Mouse (Mus musculus) embryonic facial prominence, embryonic 15.5 days (tissue): ENCODE results near the gene Apbb1ip. TPM values are rescaled to one million over a fixed set of nuclear protein-coding genes. Genes with fewer than 3 reads are reported as not detected.
"Not testable (repeated sequence)": the region's sequence is repeated elsewhere in the genome, so short reads cannot be mapped to it uniquely, and the experiment has no call there.

Experiments
- ATAC-seq: fragments of 200-750 bp; cut with Nextera tagmentation; 2 replicates; pipeline ENCODE4 v1.8.0; 2017; ENCODE audit warnings: low read depth, moderate TSS enrichment; ENCODE audit not compliant: insufficient number of reproducible peaks, low FRiP score, low TSS enrichment
- H3K27ac ChIP-seq: fragments of 300-500 bp; sonication (generic); replicated peaks from 2 replicates; pipeline ENCODE4 v1.5.1; 2015; ENCODE audit warnings: mild to moderate bottlenecking, inconsistent platforms
- H3K27me3 ChIP-seq: fragments of 300-500 bp; sonication (generic); 2 replicates; pipeline ENCODE4 v1.6.1; 2015; ENCODE audit warnings: inconsistent platforms
- H3K36me3 ChIP-seq: fragments of 300-500 bp; sonication (generic); 2 replicates; pipeline ENCODE4 v1.6.1; 2015; ENCODE audit warnings: mild to moderate bottlenecking, inconsistent platforms
- H3K4me1 ChIP-seq: fragments of 300-500 bp; sonication (generic); 2 replicates; pipeline ENCODE4 v1.6.1; 2015; ENCODE audit warnings: inconsistent platforms
- H3K4me2 ChIP-seq: fragments of 300-500 bp; sonication (generic); replicated peaks from 2 replicates; pipeline ENCODE4 v1.6.1; 2015; ENCODE audit warnings: mild to moderate bottlenecking, inconsistent platforms
- H3K4me3 ChIP-seq: fragments of 300-500 bp; sonication (generic); replicated peaks from 2 replicates; pipeline ENCODE4 v1.5.1; 2015; ENCODE audit warnings: mild to moderate bottlenecking, inconsistent platforms
- H3K9ac ChIP-seq: fragments of 300-500 bp; sonication (generic); 2 replicates; pipeline ENCODE4 v1.6.1; 2015; ENCODE audit warnings: inconsistent platforms
- H3K9me3 ChIP-seq: fragments of 300-500 bp; sonication (generic); replicated peaks from 2 replicates; pipeline ENCODE4 v1.6.1; 2016; ENCODE audit warnings: inconsistent platforms
- WGBS: fragments of 180-500 bp; shearing (Covaris S2); methylation state at CpG from one replicate; pipeline ENCODE4 v1.1.7; 2015; 5-methylcytosine and 5-hydroxymethylcytosine counted together
- polyA plus RNA-seq: library from polyadenylated mRNA; unstranded; fragments of >200 nt; fragmentation: Nextera tagmentation; extraction: Ambion mirVana; gene quantifications from 2 replicates; pipeline ENCODE4 v1.2.1, GENCODE M21; 2015

Apbb1ip gene
- polyA plus RNA-seq, 1 experiment from 2014 or later: 3.0 TPM

DNA sequence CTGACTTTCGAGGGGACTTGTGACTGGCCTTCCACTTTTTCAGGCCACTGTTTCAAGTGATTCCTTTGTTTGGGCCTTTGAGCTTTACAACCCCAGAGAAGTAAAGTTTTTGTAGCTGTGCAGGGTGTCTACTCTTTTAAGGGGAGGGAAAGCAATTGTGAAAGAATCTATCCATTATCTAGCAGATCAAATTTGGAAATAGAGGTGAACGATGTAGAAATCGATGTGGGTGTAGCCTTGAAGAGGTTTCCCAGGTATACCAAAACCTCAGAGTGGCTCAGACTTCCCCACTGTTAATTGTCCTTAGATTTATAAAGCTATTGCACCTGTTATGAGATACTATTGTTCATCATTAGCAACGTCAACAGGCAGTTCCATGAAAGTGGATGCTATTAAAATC lies 71.6 kb downstream of the Apbb1ip start:
- no peaks in the 10 kb centered on the region for H3K4me1 ChIP-seq
- no peak overlapping the region for H3K27ac ChIP-seq
- WGBS: 86% methylated on average over 4 of the region's 4 CpGs
- H3K27me3 ChIP-seq: no peaks in the 10 kb centered on the region
- no peaks in the 10 kb centered on the region for H3K36me3 ChIP-seq
- H3K9ac ChIP-seq: no peak overlapping the region
- H3K4me3 ChIP-seq: no peak overlapping the region
- ATAC-seq: no peak
- H3K9me3 ChIP-seq: no peaks in the 10 kb centered on the region
- H3K4me2 ChIP-seq: no peak overlapping the region

DNA sequence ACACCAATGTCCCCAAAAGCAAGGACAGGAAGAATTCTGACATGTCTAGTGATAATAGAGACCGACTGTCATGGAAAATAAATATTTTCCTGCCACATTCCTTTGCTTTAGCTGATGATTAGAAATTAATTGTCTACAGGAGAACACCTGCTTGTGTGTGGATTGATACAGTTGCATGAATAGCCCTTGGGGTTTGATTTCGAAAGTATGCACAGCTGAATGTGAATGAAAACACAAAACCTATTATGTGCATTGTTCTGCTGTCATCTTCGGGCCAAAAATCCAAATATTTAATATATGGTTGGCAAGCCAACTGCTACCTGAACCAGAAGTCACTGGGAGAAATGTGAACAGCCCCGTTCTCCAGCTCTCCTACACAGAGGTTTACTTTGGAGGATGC lies 78.0 kb downstream of the Apbb1ip start:
- no peak overlapping the region for H3K4me2 ChIP-seq
- no peak overlapping the region for H3K27ac ChIP-seq
- no peaks in the 10 kb centered on the region for H3K36me3 ChIP-seq
- no peak overlapping the region for H3K4me3 ChIP-seq
- ATAC-seq: no peak
- H3K4me1 ChIP-seq: no peaks in the 10 kb centered on the region
- no peaks in the 10 kb centered on the region for H3K9me3 ChIP-seq
- no peak overlapping the region for H3K9ac ChIP-seq
- no peaks in the 10 kb centered on the region for H3K27me3 ChIP-seq
- WGBS: 68% methylated on average over 4 of the region's 4 CpGs

DNA sequence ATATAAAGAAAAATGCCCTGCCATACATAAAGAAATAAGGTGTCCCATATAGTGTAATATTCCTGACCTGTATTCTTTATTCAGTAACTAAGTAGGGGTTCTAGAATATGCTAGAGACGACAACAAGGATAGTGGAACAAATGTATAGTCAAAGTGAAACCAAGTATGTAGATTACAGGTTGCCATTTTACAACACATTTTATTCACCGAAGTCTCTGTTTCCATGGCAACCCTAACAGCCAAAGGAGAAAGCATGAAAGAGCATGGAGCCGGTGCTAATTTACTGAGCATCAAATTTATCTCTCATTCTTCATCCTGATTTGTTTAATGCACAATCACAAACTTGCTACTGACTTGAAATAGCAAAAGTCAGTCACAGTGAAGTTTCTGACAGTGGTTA lies 83.6 kb downstream of the Apbb1ip start:
- no peak for ATAC-seq
- no peaks in the 10 kb centered on the region for H3K9me3 ChIP-seq
- WGBS: 79% methylated on average over 3 of the region's 3 CpGs

DNA sequence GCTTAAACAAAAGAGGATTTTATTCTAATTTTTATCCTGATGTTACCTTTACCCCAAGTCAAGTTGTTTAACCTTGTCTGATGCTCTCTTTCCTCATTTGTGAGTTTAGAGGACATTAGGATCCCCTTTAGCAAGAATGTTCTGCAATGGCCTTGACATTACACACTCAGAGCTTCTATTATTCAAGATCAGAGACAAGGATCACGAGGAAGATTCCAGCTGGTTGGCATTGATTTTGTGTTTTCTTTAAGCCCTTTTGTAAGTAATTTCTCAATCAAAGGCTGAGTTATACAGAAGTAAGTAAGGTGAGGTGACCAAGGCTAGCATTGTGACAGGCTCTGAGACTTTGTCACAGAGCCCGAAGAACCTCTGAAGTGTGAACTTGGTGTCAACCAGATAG lies 88.3 kb downstream of the Apbb1ip start:
- Histone ChIP-seq H3K4me1 (no peaks in the 10 kb centered on the region), H3K27ac (no peak overlapping the region), H3K4me2 (no peak overlapping the region), H3K4me3 (no peak overlapping the region), H3K27me3 (no peaks in the 10 kb centered on the region), H3K9ac (no peak overlapping the region), H3K9me3 (no peaks in the 10 kb centered on the region), H3K36me3 (no peaks in the 10 kb centered on the region)
- no peak for ATAC-seq
- 70% methylated on average over 2 of the region's 2 CpGs for WGBS

More for the DNA sequence above, 83.6 kb downstream of the Apbb1ip start:
- Histone ChIP-seq H3K4me3 (no peak overlapping the region), H3K27ac (no peak overlapping the region), H3K27me3 (no peaks in the 10 kb centered on the region), H3K9ac (no peak overlapping the region), H3K4me2 (no peak overlapping the region), H3K36me3 (no peaks in the 10 kb centered on the region), H3K4me1 (no peaks in the 10 kb centered on the region)

DNA sequence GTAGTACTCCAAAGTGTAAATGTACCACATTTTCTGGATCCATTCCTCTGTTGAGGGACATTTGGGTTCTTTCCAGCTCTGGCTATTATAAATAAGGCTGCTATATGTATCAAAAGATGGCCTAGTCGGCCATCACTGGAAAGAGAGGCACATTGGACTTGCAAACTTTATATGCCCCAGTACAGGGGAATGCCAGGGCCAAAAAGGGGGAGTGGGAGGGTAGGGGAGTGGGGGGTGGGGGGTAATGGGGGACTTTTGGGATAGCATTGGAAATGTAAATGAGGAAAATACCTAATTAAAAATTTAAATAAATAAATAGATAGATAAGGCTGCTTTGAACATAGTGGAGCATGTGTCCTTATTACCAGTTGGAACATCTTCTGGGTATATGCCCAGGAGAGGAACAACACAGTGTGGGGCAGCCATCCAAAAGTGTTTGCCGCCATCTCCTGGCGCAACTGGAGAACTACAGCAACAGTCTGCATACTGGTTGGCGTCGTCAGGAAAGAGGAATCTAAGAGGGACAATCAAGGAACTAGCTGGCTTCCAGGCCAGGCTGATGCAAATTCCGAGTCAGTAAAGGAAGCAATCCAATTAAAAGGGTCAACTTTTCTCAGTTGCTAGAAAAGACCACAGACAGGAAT lies 90.6 kb downstream of the Apbb1ip start:
- H3K4me1 ChIP-seq, H3K27ac ChIP-seq, H3K36me3 ChIP-seq, H3K9me3 ChIP-seq, H3K27me3 ChIP-seq, H3K4me3 ChIP-seq, H3K4me2 ChIP-seq, H3K9ac ChIP-seq: not testable (repeated sequence)
- 0% methylated on average over 6 of the region's 6 CpGs for WGBS
- ATAC-seq: 0 out of 2 replicates have a peak, but pooled peaks have one; percentile 39

DNA sequence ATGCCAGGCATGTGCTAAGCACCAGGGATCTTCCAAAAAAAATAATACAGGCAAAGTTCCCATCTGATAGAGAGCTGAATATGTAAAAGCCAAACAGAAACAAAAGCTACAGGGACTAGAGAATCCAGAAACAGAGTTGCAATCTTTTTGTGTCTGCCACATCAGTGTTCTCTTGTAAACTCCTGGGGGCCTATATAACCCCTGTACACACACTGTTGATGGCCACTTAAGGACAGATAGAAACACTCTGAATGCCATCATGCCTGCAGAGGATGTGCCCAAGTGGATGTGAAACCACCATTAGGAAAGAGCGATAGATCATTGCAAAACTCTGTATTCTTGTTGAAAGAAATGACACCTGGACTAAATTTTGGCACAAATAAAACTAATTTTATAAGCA lies 91.9 kb downstream of the Apbb1ip start:
- Histone ChIP-seq H3K4me2 (no peak overlapping the region), H3K27me3 (no peaks in the 10 kb centered on the region), H3K27ac (no peak overlapping the region), H3K9ac (no peak overlapping the region), H3K4me1 (no peaks in the 10 kb centered on the region), H3K4me3 (no peak overlapping the region), H3K36me3 (no peaks in the 10 kb centered on the region), H3K9me3 (no peaks in the 10 kb centered on the region)
- ATAC-seq: no peak
- 91% methylated on average over 1 of the region's 1 CpGs for WGBS

DNA sequence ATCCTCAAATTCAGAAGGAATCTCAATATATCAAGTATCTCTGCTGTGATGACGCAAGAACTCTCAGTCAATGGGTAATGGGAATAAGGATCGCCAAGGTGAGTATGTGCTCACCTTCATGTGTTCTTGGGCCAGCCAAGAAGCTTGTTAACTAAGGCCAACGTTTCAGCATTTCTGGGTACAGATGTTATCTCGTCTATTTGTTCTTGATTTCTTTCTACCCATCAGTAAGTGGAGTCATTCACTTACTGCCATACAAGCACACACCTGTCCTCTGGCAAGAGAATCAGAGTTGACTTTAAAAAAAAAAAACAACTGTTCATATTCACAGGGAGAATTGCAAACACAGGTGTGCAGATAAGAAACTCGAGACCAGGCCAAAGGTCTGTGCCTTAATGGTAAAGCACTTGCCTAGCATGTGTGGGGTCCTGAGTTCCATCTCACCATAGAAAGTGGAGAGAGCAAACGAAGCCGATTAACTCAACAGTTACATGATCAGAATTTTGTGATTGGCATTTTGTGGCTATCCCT lies 93.1 kb downstream of the Apbb1ip start:
- 71% methylated on average over 7 of the region's 7 CpGs for WGBS
- no peak for ATAC-seq

DNA sequence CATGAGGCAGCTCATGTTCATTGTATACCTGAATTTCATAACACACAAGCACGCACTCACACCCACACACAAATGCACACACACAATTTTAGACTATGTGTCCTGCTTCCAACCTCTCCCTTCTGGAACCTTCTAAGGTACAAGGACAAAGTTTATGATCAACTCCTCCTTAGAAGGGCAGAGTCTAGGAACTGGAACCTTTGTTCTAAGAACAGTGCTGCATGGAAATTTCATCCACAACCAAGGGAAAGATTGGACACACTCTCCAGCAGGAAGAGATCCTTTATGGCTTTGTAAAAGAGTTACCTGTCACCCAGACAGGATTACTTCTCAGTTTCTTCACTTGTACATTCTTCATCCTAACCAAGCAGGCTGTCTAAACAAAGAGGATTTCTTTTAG lies 99.3 kb downstream of the Apbb1ip start:
- 83% methylated on average over 1 of the region's 1 CpGs for WGBS
- no peaks in the 10 kb centered on the region for H3K9me3 ChIP-seq
- H3K4me2 ChIP-seq: no peak overlapping the region
- H3K27ac ChIP-seq: no peak overlapping the region
- H3K36me3 ChIP-seq: no peaks in the 10 kb centered on the region
- ATAC-seq: no peak
- H3K4me1 ChIP-seq: no peaks in the 10 kb centered on the region
- no peak overlapping the region for H3K9ac ChIP-seq
- H3K4me3 ChIP-seq: no peak overlapping the region
- H3K27me3 ChIP-seq: no peaks in the 10 kb centered on the region

More for the DNA sequence above, 93.1 kb downstream of the Apbb1ip start:
- H3K9ac ChIP-seq: no peak overlapping the region
- H3K9me3 ChIP-seq: no peaks in the 10 kb centered on the region
- no peak overlapping the region for H3K4me3 ChIP-seq
- H3K4me2 ChIP-seq: no peak overlapping the region
- no peaks in the 10 kb centered on the region for H3K4me1 ChIP-seq
- H3K27me3 ChIP-seq: no peaks in the 10 kb centered on the region
- H3K36me3 ChIP-seq: no peaks in the 10 kb centered on the region
- H3K27ac ChIP-seq: no peak overlapping the region

DNA sequence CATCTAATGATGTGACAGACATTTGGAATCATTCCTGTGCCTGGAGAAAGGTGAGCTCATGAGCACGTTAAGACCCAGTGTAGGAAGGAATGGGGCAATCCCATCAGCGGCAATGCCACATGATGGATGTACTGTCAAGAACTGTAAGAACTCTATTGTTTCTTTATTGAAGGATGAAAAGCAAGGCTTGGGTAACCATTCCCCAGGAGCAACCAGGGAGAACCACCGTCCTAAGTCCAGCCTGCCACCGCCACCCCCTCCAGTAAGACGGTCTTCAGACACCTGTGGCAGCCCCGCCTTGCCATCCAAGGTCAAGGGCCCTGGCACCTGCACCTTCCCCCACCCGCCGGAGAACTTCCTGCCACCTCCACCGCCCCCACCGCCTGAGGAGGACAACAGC lies 100.7 kb downstream of the Apbb1ip start:
- no peak for ATAC-seq
- H3K9me3 ChIP-seq: no peaks in the 10 kb centered on the region
- H3K4me2 ChIP-seq: no peak overlapping the region
- no peaks in the 10 kb centered on the region for H3K36me3 ChIP-seq
- H3K27me3 ChIP-seq: no peaks in the 10 kb centered on the region
- no peak overlapping the region for H3K27ac ChIP-seq
- no peak overlapping the region for H3K9ac ChIP-seq
- no peak overlapping the region for H3K4me3 ChIP-seq
- no peaks in the 10 kb centered on the region for H3K4me1 ChIP-seq
- 69% methylated on average over 9 of the region's 10 CpGs for WGBS

DNA sequence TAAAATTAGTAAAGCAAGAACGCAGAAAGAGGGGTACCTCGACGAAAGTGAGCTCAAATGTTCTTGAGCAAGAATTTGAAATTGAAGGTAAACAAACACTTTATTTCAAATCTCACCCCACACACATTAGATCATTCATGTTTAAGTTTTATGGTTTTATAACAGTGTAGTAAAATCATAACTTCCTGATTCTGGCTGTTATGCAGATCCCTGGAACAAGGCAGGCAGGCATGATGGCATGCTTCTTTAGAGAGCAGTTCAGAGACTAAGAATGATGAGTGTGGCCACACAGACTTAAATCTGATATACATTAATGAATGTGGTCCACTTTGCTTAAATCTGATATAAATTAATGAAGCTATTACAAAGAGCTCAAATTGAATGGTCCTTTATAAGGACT lies 102.7 kb downstream of the Apbb1ip start:
- H3K36me3 ChIP-seq: no peaks in the 10 kb centered on the region
- ATAC-seq: no peak
- H3K4me2 ChIP-seq: no peak overlapping the region
- no peaks in the 10 kb centered on the region for H3K9me3 ChIP-seq
- H3K27me3 ChIP-seq: no peaks in the 10 kb centered on the region
- WGBS: 87% methylated on average over 3 of the region's 3 CpGs
- H3K27ac ChIP-seq: no peak overlapping the region
- no peak overlapping the region for H3K9ac ChIP-seq
- no peak overlapping the region for H3K4me3 ChIP-seq
- no peaks in the 10 kb centered on the region for H3K4me1 ChIP-seq

DNA sequence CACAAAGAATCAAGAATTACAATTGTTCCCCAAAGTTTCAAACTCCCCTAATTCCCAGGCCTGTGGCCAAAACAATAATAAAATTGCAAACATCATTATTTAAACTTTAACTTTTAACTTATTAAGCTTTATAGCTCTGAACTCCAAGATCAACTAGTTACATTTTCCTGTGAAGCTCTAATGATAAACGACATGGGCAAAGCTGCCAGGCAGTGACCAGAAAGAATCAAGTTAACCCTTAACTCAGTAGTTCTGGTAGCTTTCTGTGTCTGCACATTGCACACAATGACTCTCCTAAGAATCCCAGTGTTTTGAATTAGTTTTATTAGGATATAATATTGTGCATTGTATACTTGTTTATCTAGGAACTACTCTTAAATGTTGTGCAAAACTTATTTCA lies 104.9 kb downstream of the Apbb1ip start:
- no peaks in the 10 kb centered on the region for H3K27me3 ChIP-seq
- no peak overlapping the region for H3K9ac ChIP-seq
- no peaks in the 10 kb centered on the region for H3K4me1 ChIP-seq
- no peak overlapping the region for H3K4me3 ChIP-seq
- no peak overlapping the region for H3K4me2 ChIP-seq
- no peaks in the 10 kb centered on the region for H3K36me3 ChIP-seq
- ATAC-seq: no peak
- H3K27ac ChIP-seq: no peak overlapping the region
- WGBS: 35% methylated on average over 1 of the region's 1 CpGs
- H3K9me3 ChIP-seq: no peaks in the 10 kb centered on the region

DNA sequence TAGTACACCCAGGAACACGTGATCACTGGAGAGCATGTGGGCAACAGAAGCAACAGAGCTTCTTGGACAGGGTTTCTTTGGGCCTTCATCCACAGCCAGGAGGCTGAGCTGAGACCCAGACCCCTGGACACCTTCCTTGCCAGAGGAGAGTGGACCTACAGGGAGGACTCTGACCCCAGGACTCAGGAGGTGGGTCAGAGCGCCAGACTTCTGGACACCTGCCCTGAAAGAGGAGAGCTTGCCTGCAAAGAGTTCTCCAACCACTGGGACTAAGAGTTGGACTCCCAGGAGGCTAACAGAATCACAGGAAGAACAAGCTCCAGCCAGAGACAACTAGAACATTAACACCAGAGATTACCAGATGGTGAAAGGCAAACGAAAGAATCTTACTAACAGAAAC lies 106.8 kb downstream of the Apbb1ip start:
- H3K9ac ChIP-seq, H3K36me3 ChIP-seq, H3K4me1 ChIP-seq, H3K9me3 ChIP-seq, H3K4me3 ChIP-seq, H3K27me3 ChIP-seq, H3K27ac ChIP-seq, H3K4me2 ChIP-seq, ATAC-seq: not testable (repeated sequence)
- 89% methylated on average over 3 of the region's 3 CpGs for WGBS
